Mouse (Mus musculus): ENCODE results near the gene Gpr183.

GRCm38 (mm10) chr14:121947966-121948365, 17.0 kb downstream of the Gpr183 start:
- TF ChIP-seq GATA1 (IDR thresholded peaks at IDR 0.05; ENCODE audit: low read length), result no peak
- TF ChIP-seq TAL1 (IDR thresholded peaks at IDR 0.05; ENCODE audit: low read length), result no peak

Measured in erythroblast, embryonic 14.5 days (primary cell).